Mouse (Mus musculus) erythroblast, embryonic 14.5 days (primary cell): ENCODE data around the gene Zfp655. TPM values are rescaled to one million over a fixed set of nuclear protein-coding genes. Genes with fewer than 3 reads are reported as not detected.

Experiments
- H3K27me3 ChIP-seq: 2 replicates; pipeline ENCODE4 v1.6.1; 2012; ENCODE audit warnings: inconsistent platforms; ENCODE audit not compliant: control insufficient read depth
- H3K36me3 ChIP-seq: 2 replicates; pipeline ENCODE4 v1.6.1; 2012; ENCODE audit warnings: mild to moderate bottlenecking, inconsistent platforms; ENCODE audit not compliant: control insufficient read depth
- H3K4me1 ChIP-seq: 2 replicates; pipeline ENCODE4 v1.6.1; 2012; ENCODE audit warnings: inconsistent platforms; ENCODE audit not compliant: control insufficient read depth
- H3K4me3 ChIP-seq: replicated peaks from 2 replicates; pipeline ENCODE3; 2012; ENCODE audit warnings: moderate library complexity, mild to moderate bottlenecking, inconsistent platforms
- H3K9me3 ChIP-seq: 2 replicates; pipeline ENCODE4 v1.6.1; 2012; ENCODE audit warnings: low read length, inconsistent platforms, mixed read lengths; ENCODE audit not compliant: control insufficient read depth
- GATA1 ChIP-seq: IDR thresholded peaks from 2 replicates; pipeline ENCODE4 v1.6.1; 2012; ENCODE audit warnings: low read length, inconsistent platforms, mixed read lengths
- TAL1 ChIP-seq: IDR thresholded peaks from 3 replicates; pipeline ENCODE4 v1.6.1; 2012; ENCODE audit warnings: low read length, inconsistent platforms, mixed read lengths
- polyA plus RNA-seq: library from polyadenylated mRNA; stranded (reverse); fragments of >175 nt; gene quantifications from 2 replicates; pipeline ENCODE4 v1.2.3, GENCODE M21; 2012

Gene Zfp655
- 0.87 and 1.1 TPM in 2 replicates for polyA plus RNA-seq

GRCm38 (mm10) chr5:145231367-145231871, at the start of gene Zfp655:
Gene Zfp655 (plus strand): TSS chr5:145231715.
- Histone ChIP-seq H3K27me3 (no peaks in the 10 kb centered on the region), H3K9me3 (no peaks in the 10 kb centered on the region), H3K4me1 (peaks cover 29% of the 10 kb centered on the region), H3K4me3 (peak within 1 kb of the TSS; percentile 73), H3K36me3 (peaks cover 34% of the 10 kb centered on the region)
- TF ChIP-seq TAL1 (no peak), GATA1 (no peak; the same call in 1 of the 2 replicates)

- Histone ChIP-seq H3K9me3 (no peaks in the 10 kb centered on the region), H3K27me3 (no peaks in the 10 kb centered on the region), H3K36me3 (peaks cover 95% of the 10 kb centered on the region), H3K4me3 (no peak overlapping the region), H3K4me1 (peaks cover 19% of the 10 kb centered on the region)
- no peak for TF ChIP-seq TAL1
- no peak for TF ChIP-seq GATA1
Measured at GRCm38 (mm10) chr5:145185244-145185643, 46.3 kb upstream of the Zfp655 start.

- no peaks in the 10 kb centered on the region for H3K9me3 ChIP-seq
- H3K36me3 ChIP-seq: peaks cover 67% of the 10 kb centered on the region
- no peaks in the 10 kb centered on the region for H3K27me3 ChIP-seq
- no peak for TF ChIP-seq GATA1
- H3K4me3 ChIP-seq: peak overlapping the region; percentile 83
- peaks cover 35% of the 10 kb centered on the region for H3K4me1 ChIP-seq
Measured at GRCm38 (mm10) chr5:145189416-145189815, 42.1 kb upstream of the Zfp655 start.

- Histone ChIP-seq H3K36me3 (peaks cover 68% of the 10 kb centered on the region), H3K4me1 (peaks cover 35% of the 10 kb centered on the region)
Measured at GRCm38 (mm10) chr5:145190373-145190772, 41.1 kb upstream of the Zfp655 start.

GRCm38 (mm10) chr5:145190875-145191798, 40.4 kb upstream of the Zfp655 start:
- Histone ChIP-seq H3K4me1 (peaks cover 35% of the 10 kb centered on the region), H3K36me3 (peaks cover 68% of the 10 kb centered on the region), H3K9me3 (no peaks in the 10 kb centered on the region), H3K4me3 (peak overlapping the region; percentile 83), H3K27me3 (no peaks in the 10 kb centered on the region)
- TF ChIP-seq TAL1 (no peak), GATA1 (peak; percentile 76)

More at GRCm38 (mm10) chr5:145190373-145190772, 41.1 kb upstream of the Zfp655 start:
- Histone ChIP-seq H3K4me3 (peak overlapping the region; percentile 83), H3K27me3 (no peaks in the 10 kb centered on the region), H3K9me3 (no peaks in the 10 kb centered on the region)
- TF ChIP-seq TAL1 (no peak), GATA1 (no peak)

- H3K4me3 ChIP-seq: peak within 1 kb of the TSS; percentile 83
Measured at GRCm38 (mm10) chr5:145191962-145192361, 39.6 kb upstream of the Zfp655 start, which contains the start of gene Atp5j2. Gene Atp5j2 (minus strand): TSS chr5:145192062.

GRCm38 (mm10) chr5:145200387-145200786, 31.1 kb upstream of the Zfp655 start:
- no peaks in the 10 kb centered on the region for H3K27me3 ChIP-seq
- peak overlapping the region; percentile 87 for H3K4me3 ChIP-seq
- no peaks in the 10 kb centered on the region for H3K9me3 ChIP-seq
- peaks cover 41% of the 10 kb centered on the region for H3K36me3 ChIP-seq
- TF ChIP-seq TAL1 (no peak), GATA1 (no peak)
- H3K4me1 ChIP-seq: peaks cover 51% of the 10 kb centered on the region

More at GRCm38 (mm10) chr5:145191962-145192361, 39.6 kb upstream of the Zfp655 start, which contains the start of gene Atp5j2:
- H3K36me3 ChIP-seq: peaks cover 66% of the 10 kb centered on the region
- TF ChIP-seq TAL1 (no peak), GATA1 (no peak)
- H3K27me3 ChIP-seq: no peaks in the 10 kb centered on the region
- no peaks in the 10 kb centered on the region for H3K9me3 ChIP-seq
- peaks cover 35% of the 10 kb centered on the region for H3K4me1 ChIP-seq

GRCm38 (mm10) chr5:145201321-145201991, 30.1 kb upstream of the Zfp655 start, which contains the start of gene Zkscan14:
Gene Zkscan14 (minus strand): TSS chr5:145201868.
- H3K9me3 ChIP-seq: no peaks in the 10 kb centered on the region
- peak within 1 kb of the TSS; percentile 87 for H3K4me3 ChIP-seq
- TF ChIP-seq TAL1: no peak
- TF ChIP-seq GATA1: no peak
- peaks cover 59% of the 10 kb centered on the region for H3K4me1 ChIP-seq
- H3K27me3 ChIP-seq: no peaks in the 10 kb centered on the region
- H3K36me3 ChIP-seq: peaks cover 31% of the 10 kb centered on the region
